Comparison of ENCODE assay signal across 26 mouse cellular contexts in genomic region chr2:105007236-105007635, GRCm38 (mm10). TPM values are rescaled to one million over a fixed set of nuclear protein-coding genes. Genes with fewer than 3 reads are reported as not detected.
A peak's percentile ranks its signal among the peaks of the same experiment; 100 is the strongest.
DNase-seq lines count a peak whose midpoint lies in the region; ATAC-seq and TF ChIP-seq lines count a peak whose summit lies in the region.
"Had no signal": no experiment of that assay in that cellular context is flagged by ENCODE, and none has a peak within 500 bp of the region (broad histone marks: within the 10 kb centered on the region; RNA-seq: fewer than 3 reads in every experiment).

No protein-coding gene starts in this region.

- TF ChIP-seq CTCF in heart, postnatal 0 days (IDR thresholded peaks at IDR 0.05; ENCODE audit: low read depth) = no peak

- H3K4me2 ChIP-seq in heart, postnatal 0 days (ENCODE audit: low read depth, low read length) = no peak overlapping the region
- H3K4me2 ChIP-seq in kidney, embryonic 15.5 days = no peak overlapping the region
- H3K4me2 ChIP-seq: embryonic facial prominence, embryonic 13.5 days; forebrain, embryonic 12.5 days; forebrain, embryonic 15.5 days; heart, embryonic 11.5 days; hindbrain, embryonic 13.5 days had no signal

- H3K27me3 ChIP-seq in heart, postnatal 0 days (ENCODE audit: control insufficient read depth, insufficient read depth, low read length) = no peaks in the 10 kb centered on the region
- no peaks in the 10 kb centered on the region for H3K27me3 ChIP-seq in heart, embryonic 10.5 days (ENCODE audit: insufficient read depth, poor library complexity, severe bottlenecking)
- H3K27me3 ChIP-seq in kidney, embryonic 15.5 days = no peaks in the 10 kb centered on the region
- H3K27me3 ChIP-seq: embryonic facial prominence, embryonic 13.5 days; forebrain, embryonic 12.5 days; forebrain, embryonic 15.5 days; hindbrain, embryonic 13.5 days had no signal

- no peaks in the 10 kb centered on the region for H3K9me3 ChIP-seq in heart, postnatal 0 days (replicated peaks; ENCODE audit: control insufficient read depth, low read length)
- no peaks in the 10 kb centered on the region for H3K9me3 ChIP-seq in heart, embryonic 10.5 days
- no peaks in the 10 kb centered on the region for H3K9me3 ChIP-seq in kidney, embryonic 15.5 days (replicated peaks)
- H3K9me3 ChIP-seq: embryonic facial prominence, embryonic 10.5 days; embryonic facial prominence, embryonic 13.5 days; forebrain, embryonic 12.5 days; forebrain, embryonic 15.5 days; hindbrain, embryonic 10.5 days; hindbrain, embryonic 13.5 days had no signal

- peaks cover 86% of the 10 kb centered on the region for H3K36me3 ChIP-seq in heart, postnatal 0 days (replicated peaks; ENCODE audit: control insufficient read depth, insufficient read depth, low read length)
- peaks cover 90% of the 10 kb centered on the region for H3K36me3 ChIP-seq in heart, embryonic 10.5 days
- peaks cover 92% of the 10 kb centered on the region for H3K36me3 ChIP-seq in kidney, embryonic 15.5 days

- no peak for TF ChIP-seq EP300 in heart, postnatal 0 days (IDR thresholded peaks at IDR 0.05; ENCODE audit: low read depth)

- DNase-seq in heart, postnatal 0 days (ENCODE audit: low spot score) = no peak
- DNase-seq in heart, embryonic 10.5 days (ENCODE audit: low spot score) = no peak
- peak; percentile 38 for DNase-seq in kidney, adult 9 months
- DNase-seq in skeletal muscle tissue, adult 2 months (ENCODE audit: low read depth, low spot score) = peak; percentile 10
- DNase-seq in embryo, embryonic 10 days (ENCODE audit: low spot score) = no peak
- DNase-seq: adrenal gland, adult 2 months; adrenal gland, postnatal 14 days; cerebellum, adult 11 months; cerebellum, adult 2 months; cerebellum, adult 9-11 months; cerebellum, postnatal 25 days; embryo, embryonic 11 days; gastrocnemius, postnatal 10 days; heart, postnatal 10 days; heart, postnatal 36 days had no signal

- H3K4me1 ChIP-seq in heart, postnatal 0 days (ENCODE audit: control insufficient read depth, insufficient read depth) = no peaks in the 10 kb centered on the region
- H3K4me1 ChIP-seq in heart, embryonic 10.5 days = no peaks in the 10 kb centered on the region
- H3K4me1 ChIP-seq in kidney, embryonic 15.5 days = peaks cover 7% of the 10 kb centered on the region; the same call in 1 of the 2 replicates
- H3K4me1 ChIP-seq: embryonic facial prominence, embryonic 10.5 days; embryonic facial prominence, embryonic 13.5 days; forebrain, embryonic 12.5 days; forebrain, embryonic 15.5 days; hindbrain, embryonic 10.5 days; hindbrain, embryonic 13.5 days had no signal

- H3K4me3 ChIP-seq in heart, postnatal 0 days (ENCODE audit: low read depth, low read length) = no peak overlapping the region
- H3K4me3 ChIP-seq in heart, embryonic 10.5 days = no peak overlapping the region
- H3K4me3 ChIP-seq in kidney, embryonic 15.5 days (replicated peaks) = no peak overlapping the region
- H3K4me3 ChIP-seq: embryonic facial prominence, embryonic 10.5 days; embryonic facial prominence, embryonic 13.5 days; erythroblast, embryonic 14.5 days; forebrain, embryonic 12.5 days; forebrain, embryonic 15.5 days; hindbrain, embryonic 10.5 days; hindbrain, embryonic 13.5 days had no signal

- no peak overlapping the region for H3K27ac ChIP-seq in heart, postnatal 0 days (ENCODE audit: low read depth)
- no peak overlapping the region for H3K27ac ChIP-seq in heart, embryonic 10.5 days
- H3K27ac ChIP-seq in kidney, embryonic 15.5 days = no peak overlapping the region
- H3K27ac ChIP-seq: embryonic facial prominence, embryonic 10.5 days; embryonic facial prominence, embryonic 13.5 days; forebrain, embryonic 12.5 days; forebrain, embryonic 15.5 days; hindbrain, embryonic 10.5 days; hindbrain, embryonic 13.5 days had no signal

- no peak overlapping the region for H3K9ac ChIP-seq in heart, postnatal 0 days (replicated peaks; ENCODE audit: low read depth, low read length)
- no peak overlapping the region for H3K9ac ChIP-seq in kidney, embryonic 15.5 days
- H3K9ac ChIP-seq: embryonic facial prominence, embryonic 13.5 days; forebrain, embryonic 12.5 days; forebrain, embryonic 15.5 days; hindbrain, embryonic 13.5 days had no signal

- ATAC-seq in heart, postnatal 0 days (ENCODE audit: insufficient read depth, low read depth) = peak; percentile 27; the same call in 1 of the 2 replicates
- no peak for ATAC-seq in kidney, embryonic 15.5 days (replicated peaks; ENCODE audit: low FRiP score)
- ATAC-seq: CD4-positive, CD25-positive, alpha-beta regulatory T cell, adult 4 months; forebrain, embryonic 15.5 days; hindbrain, embryonic 16.5 days had no signal

RNA-seq across cellular contexts. Expression of gene Eif3m, which starts 9.6 kb away (rescaled TPM):
- total RNA-seq in heart, postnatal 0 days (2014; rRNA removed; ENCODE audit: low replicate concordance) = 132 and 139 TPM in 2 replicates
- polyA plus RNA-seq in heart, postnatal 0 days (2015; fragmentation: Nextera tagmentation; extraction: Ambion mirVana) = 235 and 241 TPM in 2 replicates
- polyA plus RNA-seq in heart, embryonic 10.5 days (2016; fragmentation: Nextera tagmentation; extraction: Ambion mirVana) = 240 and 287 TPM in 2 replicates
- 338 and 372 TPM in 2 replicates for polyA plus RNA-seq in kidney, embryonic 15.5 days (2015; fragmentation: Nextera tagmentation; extraction: Ambion mirVana)

Comparison
In these comparisons a context has a peak if more than half of its experiments do, and no peak if none do; other contexts are left out.
1. DNase-seq: peak in kidney, adult 9 months (single experiment) and skeletal muscle tissue, adult 2 months (single experiment); none in heart, postnatal 0 days (single experiment), heart, embryonic 10.5 days (single experiment) and embryo, embryonic 10 days (single experiment).